Mouse (Mus musculus) spleen, adult 10 weeks (tissue): ENCODE data around the gene Atp5g2. TPM values are rescaled to one million over a fixed set of nuclear protein-coding genes. Genes with fewer than 3 reads are reported as not detected.

Experiments used
- polyA plus RNA-seq: library from polyadenylated mRNA; stranded (reverse); fragments of 350-450 nt; fragmentation: Illumina TruSeq; extraction: RNeasy Lipid Tissue Mini Kit (QIAGEN cat#74804); gene quantifications from one replicate; pipeline ENCODE4 v1.2.3, GENCODE M21; 2015; ENCODE audit warnings: low replicate concordance; ENCODE audit not compliant: insufficient read depth

The Atp5g2 gene
- polyA plus RNA-seq: 65.2 TPM

DNA sequence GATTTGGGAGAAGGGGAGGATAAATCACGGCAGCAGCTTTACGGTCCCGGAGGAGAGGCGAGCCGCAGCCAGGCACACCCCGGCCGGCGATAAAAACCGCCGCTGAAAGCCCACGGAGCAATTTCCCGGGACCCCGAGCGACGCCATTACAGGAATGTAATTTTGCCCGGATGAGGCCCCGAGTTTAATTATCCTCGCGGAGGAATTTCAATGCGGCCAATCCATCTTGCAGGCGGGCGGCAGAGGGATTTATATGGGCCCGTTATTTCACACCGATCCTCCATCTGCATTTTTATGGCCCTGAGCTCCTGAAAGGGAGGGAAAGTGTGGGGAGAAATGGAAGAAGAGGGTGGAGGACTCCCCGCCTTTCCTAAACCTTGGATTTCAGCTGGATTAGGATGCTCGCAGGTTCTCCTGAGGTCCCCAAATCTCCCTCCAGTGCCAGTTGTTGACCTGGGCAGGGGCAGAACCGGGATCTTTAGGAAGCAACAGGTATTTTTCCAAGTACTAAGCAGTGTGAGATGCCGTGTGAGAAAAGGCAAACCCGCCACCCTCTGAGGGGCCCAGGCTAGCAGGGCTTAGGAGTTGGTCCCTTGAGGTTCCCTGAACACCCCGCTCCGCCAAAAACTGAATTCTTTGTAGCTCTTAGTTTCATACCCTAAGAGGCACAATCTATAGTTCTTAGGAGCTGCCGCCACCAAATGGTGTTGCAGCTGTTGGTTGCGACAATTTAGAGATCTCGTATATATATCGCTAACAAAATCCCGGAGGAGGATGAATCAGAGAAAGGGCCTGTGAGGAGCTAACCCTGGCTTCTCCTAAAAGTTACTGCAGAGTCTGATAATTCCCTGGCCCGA lies at the start of gene Atp5g2:
Atp5g2 (minus strand) TSS at position 138 of the 857 bp plus-strand sequence.

GRCm38 (mm10) chr15:102624970-102625686 lies 47.0 kb downstream of the Atp5g2 start, which contains the start of the genes Gm28047 and Atf7:
Gm28047 (minus strand) TSS chr15:102625067.
Atf7 (minus strand) TSS chr15:102625464.

Other genes starting within 250 kb of the Atp5g2 start
- gene Amhr2, start 227.0 kb downstream of the Atp5g2 start, polyA plus RNA-seq: 0.15 TPM
- 125 TPM for gene Prr13, start 213.3 kb downstream of the Atp5g2 start, polyA plus RNA-seq
- gene Pcbp2, start 201.8 kb downstream of the Atp5g2 start, polyA plus RNA-seq: 833 TPM
- not detected for gene Gm10337, start 168.6 kb downstream of the Atp5g2 start, polyA plus RNA-seq
- 3.3 TPM for gene Map3k12, start 155.3 kb downstream of the Atp5g2 start, polyA plus RNA-seq
- gene Tarbp2, start 154.2 kb downstream of the Atp5g2 start, polyA plus RNA-seq: 23.3 TPM
- 7.5 TPM for gene Npff, start 147.4 kb downstream of the Atp5g2 start, polyA plus RNA-seq
- not detected for gene Gm28047, start 47.3 kb downstream of the Atp5g2 start, polyA plus RNA-seq
- 114 TPM for gene Atf7, start 46.9 kb downstream of the Atp5g2 start, polyA plus RNA-seq
- 32.9 TPM for gene Calcoco1, start 49.8 kb upstream of the Atp5g2 start, polyA plus RNA-seq
- gene Hoxc13, start 248.8 kb upstream of the Atp5g2 start, polyA plus RNA-seq: not detected